Mouse (Mus musculus) C2C12 (cell line): ENCODE measurements around the gene Dab2ip.

Source experiments
- CTCF ChIP-seq: IDR thresholded peaks from one replicate; pipeline ENCODE4 v1.5.1; 2011; ENCODE audit not compliant: control insufficient read depth, insufficient read depth, insufficient read length
- MAX ChIP-seq: IDR thresholded peaks from one replicate; pipeline ENCODE4 v1.6.1; 2011; ENCODE audit warnings: mild to moderate bottlenecking, control low read depth
- MYOD1 ChIP-seq: IDR thresholded peaks from one replicate; pipeline ENCODE4 v1.6.1; 2011; ENCODE audit warnings: low read depth; ENCODE audit not compliant: control insufficient read depth, insufficient read length
- MYOG ChIP-seq: IDR thresholded peaks from one replicate; pipeline ENCODE4 v1.6.1; 2011; ENCODE audit not compliant: control insufficient read depth, insufficient read length; ENCODE audit errors: extremely low read depth
- USF1 ChIP-seq: IDR thresholded peaks from one replicate; pipeline ENCODE4 v1.6.1; 2011; ENCODE audit warnings: low read depth, mild to moderate bottlenecking, control low read depth, moderate library complexity

- TF ChIP-seq CTCF (no peak), MYOD1 (no peak), USF1 (no peak), MYOG (no peak), MAX (no peak)
Measured at GRCm38 (mm10) chr2:35558826-35559550, 922 bp downstream of the Dab2ip start.
